Mouse (Mus musculus) heart, embryonic 10.5 days (tissue): Measurements from ENCODE around the gene Erap1. TPM values are rescaled to one million over a fixed set of nuclear protein-coding genes. Genes with fewer than 3 reads are reported as not detected.

Experiments
- DNase-seq: peaks from one replicate; pipeline ENCODE4 v3.0.0-alpha.2; 2017; ENCODE audit warnings: low spot score
- H3K27ac ChIP-seq: fragments of 300-500 bp; sonication (generic); 2 replicates; pipeline ENCODE4 v1.5.1; 2016; ENCODE audit warnings: mild to moderate bottlenecking
- H3K27me3 ChIP-seq: fragments of 300-500 bp; sonication (generic); 2 replicates; pipeline ENCODE4 v1.6.1; 2016; ENCODE audit warnings: mild to moderate bottlenecking; ENCODE audit not compliant: poor library complexity, insufficient read depth, severe bottlenecking
- H3K36me3 ChIP-seq: fragments of 300-500 bp; sonication (generic); 2 replicates; pipeline ENCODE4 v1.6.1; 2016; ENCODE audit warnings: mild to moderate bottlenecking, moderate library complexity
- H3K4me1 ChIP-seq: fragments of 300-500 bp; sonication (generic); 2 replicates; pipeline ENCODE4 v1.6.1; 2016; ENCODE audit warnings: mild to moderate bottlenecking
- H3K4me3 ChIP-seq: fragments of 300-500 bp; sonication (generic); 2 replicates; pipeline ENCODE4 v1.5.1; 2016; ENCODE audit warnings: mild to moderate bottlenecking, moderate library complexity
- H3K9me3 ChIP-seq: fragments of 300-500 bp; sonication (generic); 2 replicates; pipeline ENCODE4 v1.6.1; 2016; ENCODE audit warnings: mild to moderate bottlenecking, moderate library complexity
- WGBS: fragments of 180-500 bp; shearing (Covaris S2); methylation state at CpG from one replicate; pipeline ENCODE4 v1.1.7; 2016; 5-methylcytosine and 5-hydroxymethylcytosine counted together
- polyA plus RNA-seq: library from polyadenylated mRNA; unstranded; fragments of >200 nt; fragmentation: Nextera tagmentation; extraction: Ambion mirVana; gene quantifications from 2 replicates; pipeline ENCODE4 v1.2.1, GENCODE M21; 2016

Erap1 gene
- polyA plus RNA-seq, 1 experiment from 2014 or later = 8.2 TPM

DNA sequence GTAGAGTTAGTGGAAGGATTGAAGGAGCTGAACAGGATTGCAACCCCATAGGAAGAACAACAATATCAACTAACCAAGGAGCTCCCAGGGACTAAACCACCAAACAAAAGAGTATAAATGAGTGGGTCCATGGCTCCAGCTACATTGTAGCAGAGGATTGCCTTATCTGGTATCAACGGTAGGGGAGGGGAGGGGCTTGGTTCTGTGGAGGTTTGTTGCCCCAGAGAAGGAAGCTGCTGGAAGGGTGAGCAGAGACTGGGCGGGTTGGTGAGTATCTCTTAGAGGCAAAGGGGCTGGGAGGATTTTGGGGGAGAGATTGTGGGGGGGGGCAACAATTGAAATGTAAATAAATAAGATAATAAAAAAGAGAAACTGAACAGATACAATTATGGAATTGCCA, 79.6 kb downstream of the Erap1 start:
- Histone ChIP-seq H3K4me1 (no peaks in the 10 kb centered on the region), H3K27ac (no peak overlapping the region), H3K27me3 (no peaks in the 10 kb centered on the region), H3K4me3 (no peak overlapping the region), H3K36me3 (peaks cover 60% of the 10 kb centered on the region), H3K9me3 (no peaks in the 10 kb centered on the region)
- 74% methylated on average over 2 of the region's 2 CpGs for WGBS
- no peak for DNase-seq

DNA sequence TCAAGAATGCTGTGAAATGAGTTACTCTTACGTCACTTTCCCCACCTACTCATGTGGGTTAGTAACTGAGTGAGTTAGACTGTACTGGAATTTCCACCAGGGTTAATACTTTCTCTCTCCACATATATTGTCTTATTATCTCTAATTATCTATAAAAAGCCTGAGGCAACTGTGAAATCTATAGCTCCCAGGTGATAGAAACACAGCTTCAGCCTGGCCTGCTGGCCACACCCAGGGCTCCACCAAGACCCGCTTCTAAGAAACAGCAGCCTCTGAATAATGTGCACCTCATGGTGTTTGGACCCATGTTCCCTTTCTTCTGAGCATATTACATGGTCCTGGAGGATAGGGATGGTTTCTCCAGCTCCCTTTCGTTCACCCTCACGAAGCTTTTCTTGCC, 94.4 kb downstream of the Erap1 start:
- Histone ChIP-seq H3K9me3 (no peaks in the 10 kb centered on the region), H3K27me3 (no peaks in the 10 kb centered on the region), H3K27ac (no peak overlapping the region), H3K4me1 (peaks cover 6% of the 10 kb centered on the region; the same call in 1 of the 2 replicates), H3K36me3 (peaks cover 69% of the 10 kb centered on the region), H3K4me3 (no peak overlapping the region)
- 89% methylated on average over 4 of the region's 4 CpGs for WGBS
- no peak for DNase-seq

DNA sequence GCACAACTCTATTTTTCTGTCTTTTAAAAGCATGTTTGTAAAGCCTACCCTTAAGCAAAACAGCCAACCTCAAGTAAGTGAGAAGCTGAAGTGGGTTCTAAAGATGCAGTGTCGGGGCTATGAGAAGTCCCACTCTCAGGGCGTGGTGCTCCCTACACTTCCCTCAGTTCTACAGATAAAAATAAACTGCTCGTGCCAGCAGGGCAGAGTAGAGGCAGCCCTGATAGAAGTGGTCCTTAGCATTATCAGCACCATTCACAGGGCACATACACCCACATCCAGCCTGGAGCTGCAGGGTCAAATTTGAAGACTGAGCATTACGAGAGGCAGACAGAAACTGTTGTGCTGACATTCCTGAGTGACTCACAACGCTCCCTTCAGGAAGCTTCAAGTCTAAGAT, 96.5 kb downstream of the Erap1 start:
- WGBS = 47% methylated on average over 5 of the region's 5 CpGs
- no peak overlapping the region for H3K4me3 ChIP-seq
- H3K27me3 ChIP-seq = no peaks in the 10 kb centered on the region
- peaks cover 64% of the 10 kb centered on the region for H3K36me3 ChIP-seq
- DNase-seq = no peak
- no peak overlapping the region for H3K27ac ChIP-seq
- peaks cover 6% of the 10 kb centered on the region; the same call in 1 of the 2 replicates for H3K4me1 ChIP-seq
- no peaks in the 10 kb centered on the region for H3K9me3 ChIP-seq

DNA sequence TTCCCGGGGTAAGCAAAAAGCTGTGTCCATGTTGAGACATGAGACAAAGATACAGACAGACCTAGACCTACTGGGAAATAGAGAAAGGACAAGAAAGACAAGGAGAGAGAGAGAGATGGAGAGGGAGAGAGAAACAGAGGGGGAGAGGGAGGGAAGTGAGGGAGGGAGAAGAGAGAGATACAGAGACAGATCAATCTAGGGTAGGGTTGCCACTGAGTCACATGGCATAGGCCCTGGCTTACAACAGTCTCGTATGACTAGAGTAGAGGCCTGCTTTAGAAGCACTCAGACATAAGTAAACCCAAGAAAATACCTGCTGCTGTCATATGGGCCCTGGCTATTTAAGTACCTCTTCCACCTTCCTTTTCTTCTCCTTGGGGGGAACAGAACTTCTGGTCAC, 97.0 kb downstream of the Erap1 start:
- Histone ChIP-seq H3K27ac (peak overlapping the region; percentile 29; the same call in 1 of the 2 replicates), H3K4me1 (peaks cover 6% of the 10 kb centered on the region; the same call in 1 of the 2 replicates), H3K4me3 (no peak overlapping the region), H3K9me3 (no peaks in the 10 kb centered on the region), H3K36me3 (peaks cover 62% of the 10 kb centered on the region), H3K27me3 (no peaks in the 10 kb centered on the region)
- no peak for DNase-seq
- WGBS = 82% methylated on average over 2 of the region's 2 CpGs

Other genes with a start within 250 kb of the Erap1 start
- 3.1 and 3.9 TPM in 2 replicates for gene Zfp72, start 248.7 kb upstream of the Erap1 start, polyA plus RNA-seq
- 70.1 and 76.2 TPM in 2 replicates for gene Ftl1-ps1, start 239.9 kb upstream of the Erap1 start, polyA plus RNA-seq
- 15.4 and 19.1 TPM in 2 replicates for gene Zfp825, start 145.6 kb upstream of the Erap1 start, polyA plus RNA-seq
- 36.0 and 54.4 TPM in 2 replicates for gene Cast, start 169.2 kb downstream of the Erap1 start, polyA plus RNA-seq